Mouse (Mus musculus) MN1 (cell line): ENCODE measurements around the gene Ptrh2.
A peak's percentile ranks its signal among the peaks of the same experiment; 100 is the strongest.

Source experiments
- DNase-seq: peaks from one replicate; pipeline ENCODE4 v3.0.0-alpha.2; 2016; ENCODE audit warnings: low spot score

Gene Ptrh2

DNA sequence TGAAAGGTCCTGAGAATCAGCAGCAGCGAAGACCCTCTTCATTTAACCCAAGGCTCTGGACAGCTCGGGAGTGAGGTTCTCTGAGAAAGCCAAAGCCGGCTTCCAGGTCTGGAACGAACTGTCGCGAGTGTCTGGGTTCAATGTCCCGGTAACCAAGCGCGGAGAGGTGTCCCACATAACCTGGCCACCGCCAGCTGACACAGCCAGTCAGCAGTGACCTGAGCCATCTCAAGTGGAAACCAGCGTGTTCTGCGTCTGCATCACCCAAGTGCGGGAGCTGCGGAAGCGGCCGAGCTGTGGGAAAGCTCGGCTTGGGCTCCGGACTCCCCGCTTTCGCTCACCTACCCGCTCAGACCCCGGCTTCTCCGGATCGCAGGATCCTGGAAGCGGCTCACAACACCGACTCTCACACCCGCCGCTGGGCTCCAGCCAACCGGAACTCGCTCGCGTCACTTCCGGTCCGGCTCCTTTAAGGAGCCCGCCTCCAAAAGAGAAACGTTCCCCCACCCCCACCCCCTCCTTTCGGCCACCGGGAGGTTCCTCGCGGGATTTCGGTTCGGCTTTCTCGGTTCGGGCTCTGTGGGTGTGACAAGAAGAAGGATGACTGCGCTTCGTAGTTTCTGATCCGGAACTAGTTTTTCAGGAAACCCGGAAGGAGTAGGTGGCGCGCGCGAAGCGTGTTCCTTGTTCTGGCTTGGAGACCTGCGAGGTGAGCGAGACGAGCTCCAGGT is at the start of gene Ptrh2, which contains the start of gene Vmp1:
Gene Ptrh2, plus strand, starts transcription at position 591 of the 731 bp plus-strand sequence.
Gene Vmp1, minus strand, starts transcription at position 442 of the 731 bp plus-strand sequence.
- peak; percentile 97 for DNase-seq

DNA sequence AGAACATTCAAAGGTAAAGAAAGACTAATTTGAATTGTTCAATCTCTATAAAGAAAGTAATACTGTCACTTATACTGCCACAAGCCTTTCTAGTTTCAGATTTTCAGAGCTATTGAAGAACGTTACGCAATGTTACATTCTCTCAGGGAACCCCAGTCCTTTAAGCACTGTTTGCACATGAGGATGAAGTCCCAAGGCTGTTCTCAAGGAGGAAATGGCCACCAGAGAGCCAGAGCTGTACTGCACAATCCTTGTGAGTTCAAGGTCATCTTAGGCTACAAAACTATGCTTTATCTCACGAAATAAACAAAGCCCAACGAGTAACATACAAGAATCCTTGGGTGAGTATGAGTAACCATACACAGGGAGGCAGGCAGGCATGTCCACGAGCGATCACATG is 49.4 kb upstream of the Ptrh2 start:
- DNase-seq = no peak

DNA sequence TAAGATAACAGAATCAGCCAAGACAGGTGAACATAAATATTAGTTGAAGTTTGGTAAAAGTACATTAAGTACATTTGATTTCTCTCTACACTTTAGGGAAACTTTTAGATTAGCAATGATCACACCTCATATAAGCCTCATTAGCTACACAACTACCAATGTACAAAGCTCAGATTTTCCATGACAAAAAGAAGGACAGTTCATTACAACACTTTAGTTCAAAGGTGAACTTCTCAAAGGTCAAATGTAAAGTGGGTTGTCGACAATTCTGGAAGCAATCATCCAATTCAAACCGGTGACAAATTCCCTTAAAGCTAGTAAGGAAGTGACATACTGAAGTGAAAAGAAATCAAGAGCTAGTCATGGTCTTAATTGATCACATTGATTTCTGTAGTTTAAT is 46.1 kb upstream of the Ptrh2 start:
- no peak for DNase-seq

DNA sequence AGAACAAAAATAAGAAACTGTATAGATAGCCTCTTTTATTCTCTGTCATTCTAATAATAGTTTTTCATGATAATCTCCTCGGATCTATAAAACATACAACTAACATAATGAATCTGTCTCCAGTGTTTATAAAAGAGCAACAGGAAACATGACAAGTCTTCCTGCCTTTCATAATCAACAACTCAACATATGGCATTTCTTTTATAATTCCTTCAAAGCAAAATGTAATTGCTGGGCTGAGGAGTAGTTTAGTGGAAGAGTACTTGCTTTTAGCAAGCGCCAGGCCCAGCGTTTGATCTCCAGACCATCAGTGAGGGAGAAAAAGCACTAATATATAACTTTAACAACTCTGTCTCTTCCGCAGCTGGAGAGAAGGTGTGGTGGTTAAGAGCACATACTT is 42.1 kb upstream of the Ptrh2 start:
- no peak for DNase-seq

DNA sequence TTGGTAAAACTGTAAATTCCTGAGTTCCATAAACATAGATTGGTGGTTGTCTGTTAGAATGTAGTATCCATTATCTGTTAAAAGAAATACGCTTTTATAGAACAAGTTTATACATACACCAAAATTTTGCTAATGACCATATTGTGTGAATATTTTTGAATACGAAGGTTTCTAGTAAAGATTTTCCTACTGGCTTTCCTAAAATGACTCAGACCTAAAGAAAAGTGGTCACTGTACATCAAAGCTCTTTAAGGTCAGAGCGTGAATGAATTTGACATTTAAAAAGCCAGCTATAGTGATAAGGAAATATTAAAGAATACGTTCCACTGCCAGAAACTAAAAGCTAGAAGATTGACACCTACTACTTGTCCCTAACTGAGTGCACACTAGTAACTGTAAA is 39.2 kb upstream of the Ptrh2 start:
- no peak for DNase-seq

DNA sequence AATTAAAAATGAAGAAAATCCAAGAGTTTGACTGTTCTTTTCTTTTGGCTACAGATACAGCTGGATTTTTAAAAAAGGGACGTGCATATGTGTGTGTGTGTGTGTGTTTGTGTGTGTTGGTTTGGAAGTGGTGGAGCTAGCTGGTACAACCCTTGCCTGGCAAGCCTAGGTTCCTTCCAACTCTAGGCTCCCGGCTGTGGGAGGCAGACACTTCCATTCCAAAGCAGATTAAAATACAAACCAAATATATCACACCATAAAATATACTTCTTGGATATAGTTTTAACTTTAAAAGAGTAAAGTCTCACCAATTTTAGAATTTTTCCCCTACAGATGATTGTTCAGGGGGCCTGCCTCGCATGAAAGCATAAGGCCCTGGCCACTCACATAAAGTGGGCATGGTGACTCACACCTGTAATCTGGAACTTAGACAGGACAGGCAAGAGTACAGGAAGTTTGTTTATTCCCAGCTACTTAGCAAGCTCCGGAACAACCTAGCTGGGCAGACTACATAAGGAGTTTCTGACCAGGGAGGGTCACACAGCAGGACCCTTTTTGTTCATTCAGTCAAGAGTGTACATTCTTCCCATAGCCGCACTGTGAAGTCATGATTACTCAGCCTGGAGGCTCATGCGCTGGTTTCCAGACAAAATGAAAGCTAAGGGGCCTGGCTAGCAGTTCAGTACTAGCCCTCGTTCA is 37.5 kb upstream of the Ptrh2 start:
- no peak for DNase-seq

DNA sequence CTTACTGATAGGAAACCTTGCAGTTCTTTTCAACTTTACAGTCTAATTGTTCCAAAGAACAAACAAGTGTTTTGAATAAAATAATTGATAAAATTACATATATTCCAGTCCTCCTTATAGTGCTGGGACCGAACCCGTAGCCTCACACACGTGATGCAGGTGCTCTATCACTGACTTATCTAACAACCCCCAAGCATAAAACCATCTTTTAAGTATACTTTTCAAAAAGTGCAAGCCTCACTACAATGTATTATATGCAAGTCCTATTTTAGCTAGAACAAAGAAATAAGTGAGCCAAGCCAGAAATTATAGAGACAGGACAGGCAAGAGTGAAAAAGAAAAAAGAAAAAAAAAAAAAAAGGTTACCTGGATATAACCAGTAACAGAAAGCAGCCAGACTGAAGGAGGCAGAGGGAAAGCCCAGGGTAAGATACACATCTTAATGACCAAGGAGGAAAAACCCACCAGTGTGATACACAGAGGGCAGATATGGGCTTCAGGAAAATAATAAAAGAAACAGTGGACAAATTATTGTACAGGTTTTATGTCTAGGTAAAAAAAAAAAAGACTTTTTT is 36.8 kb upstream of the Ptrh2 start:
- no peak for DNase-seq

DNA sequence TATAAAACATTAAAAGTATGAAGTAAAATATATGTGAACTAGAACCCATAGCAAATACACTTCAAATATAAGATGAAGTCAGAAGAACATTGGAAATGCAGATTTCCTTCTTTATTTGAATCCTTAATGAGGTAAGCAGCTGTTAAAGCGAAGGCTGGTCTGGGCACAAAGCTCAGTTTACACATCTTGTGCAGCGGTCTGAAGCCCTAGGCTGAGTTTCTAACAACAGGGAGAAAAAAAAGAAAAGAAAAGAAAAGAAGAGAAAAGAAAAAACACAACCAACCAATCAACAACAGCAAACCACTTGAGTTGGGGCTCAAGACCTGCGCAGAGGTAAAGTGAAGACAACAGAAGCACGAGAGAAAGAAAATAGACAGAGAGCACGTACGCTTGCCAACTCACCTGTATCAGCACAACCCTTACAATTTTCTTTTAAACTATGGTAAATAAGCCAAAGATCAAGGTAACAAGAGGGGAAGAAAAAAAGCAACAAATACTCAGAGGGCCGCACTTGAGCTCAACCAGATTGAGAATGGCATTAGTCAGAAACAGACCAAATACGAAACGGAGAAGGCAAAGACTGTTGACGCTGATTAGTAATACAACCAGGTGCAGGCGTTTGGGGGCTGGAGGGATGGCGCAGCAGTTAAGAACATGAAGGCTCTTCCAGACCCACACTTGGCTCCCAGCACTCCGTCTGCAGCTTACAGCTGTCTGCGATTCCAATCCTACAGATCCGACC is 35.9 kb upstream of the Ptrh2 start:
- DNase-seq = no peak

DNA sequence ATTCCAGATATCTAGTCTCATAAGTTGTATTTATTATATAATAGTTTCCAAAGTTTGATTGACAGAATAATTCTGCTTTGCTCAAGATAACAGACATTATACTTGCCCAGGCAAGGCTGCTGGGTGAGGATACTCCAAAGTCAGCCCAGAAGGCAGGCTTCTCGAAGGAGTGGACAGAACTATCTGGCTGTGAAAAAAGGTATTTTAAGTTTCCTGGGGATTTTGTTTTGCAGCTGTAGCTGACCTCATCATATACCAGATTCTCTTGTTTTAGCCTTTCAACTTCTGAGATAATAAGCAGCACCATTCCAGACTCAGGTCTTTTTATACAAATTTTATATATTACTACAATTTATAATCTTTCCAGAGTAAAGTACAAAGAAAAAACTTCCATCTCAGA is 34.2 kb upstream of the Ptrh2 start:
- no peak for DNase-seq

DNA sequence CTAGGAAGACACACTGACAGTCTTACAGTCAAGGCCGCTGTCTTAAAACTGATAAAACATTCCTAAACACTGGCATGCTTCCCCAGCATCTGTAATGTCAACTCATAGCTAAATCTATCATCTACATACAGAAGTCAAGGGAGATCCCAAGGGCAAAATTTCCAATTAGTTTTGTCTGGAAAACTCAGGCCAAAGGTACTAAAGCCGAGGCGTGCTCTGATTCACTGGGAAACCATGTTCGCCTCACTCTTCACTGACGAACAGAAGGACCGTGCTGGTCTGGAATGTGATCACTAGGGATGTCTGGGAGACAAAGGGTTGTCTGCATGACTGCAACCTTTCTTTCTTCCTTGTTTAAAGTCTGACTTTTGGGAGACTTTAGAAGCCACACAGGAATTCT is 33.1 kb upstream of the Ptrh2 start:
- no peak for DNase-seq

DNA sequence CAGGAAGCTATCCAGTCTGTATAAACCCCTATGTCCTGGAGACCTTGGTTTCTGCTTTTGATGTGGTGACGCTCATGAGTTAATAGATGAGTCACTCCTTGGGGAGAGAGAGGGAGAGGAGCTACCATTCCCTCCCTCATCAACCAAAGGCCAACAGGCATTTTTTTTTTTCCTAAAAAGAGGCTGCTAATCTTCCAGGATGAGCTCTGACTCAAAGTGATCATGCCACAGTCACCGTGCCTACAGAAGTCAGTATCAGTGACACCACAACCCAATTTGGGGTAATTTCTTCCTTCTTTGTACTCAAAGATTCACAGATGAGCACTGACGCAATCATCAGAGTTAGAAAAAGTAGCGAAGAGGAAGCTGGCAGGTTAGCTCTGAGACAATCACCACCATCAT is 31.2 kb upstream of the Ptrh2 start:
- peak; percentile 61 for DNase-seq

DNA sequence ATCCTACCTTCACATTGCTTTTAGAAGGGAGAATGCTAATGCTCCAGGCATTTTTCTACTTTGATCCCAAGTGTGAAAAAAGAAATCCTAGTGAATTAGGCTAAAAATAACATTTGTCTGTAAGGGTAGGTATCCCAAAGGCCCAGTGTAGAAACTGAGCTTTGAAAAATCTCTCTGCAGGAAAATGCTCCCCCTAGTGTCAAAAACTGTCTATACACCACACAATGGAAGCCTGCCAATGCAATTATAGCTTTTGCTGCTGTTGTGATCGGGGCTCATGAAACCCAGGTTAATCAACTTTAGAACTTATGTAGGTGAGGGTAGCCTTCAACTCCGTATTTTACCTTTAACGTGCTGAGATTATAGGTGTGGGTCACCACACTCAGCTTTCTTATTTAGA is 30.3 kb upstream of the Ptrh2 start:
- peak; percentile 76 for DNase-seq

DNA sequence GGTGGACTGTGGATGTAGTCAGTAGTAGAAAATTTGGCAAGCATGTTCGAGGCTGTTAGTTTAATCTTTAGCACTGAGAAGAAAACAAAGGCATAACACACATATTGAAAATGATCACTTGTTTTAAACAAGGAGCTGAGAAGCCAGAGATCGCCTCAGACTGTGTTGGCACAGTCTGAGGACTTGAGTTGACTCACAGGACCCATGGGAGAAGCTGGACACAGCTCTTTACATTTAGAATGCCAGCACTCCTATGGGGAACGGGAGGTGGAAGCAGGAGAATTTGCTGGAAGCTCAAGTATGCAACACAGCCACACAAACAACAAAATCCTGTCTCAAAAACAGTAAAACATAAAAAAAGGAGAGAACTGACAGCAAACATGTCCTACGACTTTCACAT is 29.7 kb upstream of the Ptrh2 start:
- DNase-seq = no peak

DNA sequence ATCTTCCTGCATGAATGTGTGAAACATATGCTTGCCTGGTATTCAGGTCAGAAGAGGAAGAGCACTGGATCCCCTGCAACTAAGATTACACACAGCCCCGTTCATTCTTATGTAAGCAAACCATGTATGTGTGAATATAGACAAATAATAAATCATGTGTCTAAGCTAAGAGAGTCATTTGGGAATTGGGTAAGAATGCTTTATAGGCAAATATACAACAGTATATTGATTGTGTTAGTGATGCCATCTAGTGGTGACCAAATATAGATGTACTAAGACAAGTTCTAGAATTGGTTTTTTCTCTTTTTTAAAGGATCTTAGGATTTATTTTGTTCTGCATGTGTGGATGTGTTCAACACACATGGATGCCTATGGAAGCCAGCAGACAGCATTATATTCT is 28.1 kb upstream of the Ptrh2 start:
- peak; percentile 61 for DNase-seq

DNA sequence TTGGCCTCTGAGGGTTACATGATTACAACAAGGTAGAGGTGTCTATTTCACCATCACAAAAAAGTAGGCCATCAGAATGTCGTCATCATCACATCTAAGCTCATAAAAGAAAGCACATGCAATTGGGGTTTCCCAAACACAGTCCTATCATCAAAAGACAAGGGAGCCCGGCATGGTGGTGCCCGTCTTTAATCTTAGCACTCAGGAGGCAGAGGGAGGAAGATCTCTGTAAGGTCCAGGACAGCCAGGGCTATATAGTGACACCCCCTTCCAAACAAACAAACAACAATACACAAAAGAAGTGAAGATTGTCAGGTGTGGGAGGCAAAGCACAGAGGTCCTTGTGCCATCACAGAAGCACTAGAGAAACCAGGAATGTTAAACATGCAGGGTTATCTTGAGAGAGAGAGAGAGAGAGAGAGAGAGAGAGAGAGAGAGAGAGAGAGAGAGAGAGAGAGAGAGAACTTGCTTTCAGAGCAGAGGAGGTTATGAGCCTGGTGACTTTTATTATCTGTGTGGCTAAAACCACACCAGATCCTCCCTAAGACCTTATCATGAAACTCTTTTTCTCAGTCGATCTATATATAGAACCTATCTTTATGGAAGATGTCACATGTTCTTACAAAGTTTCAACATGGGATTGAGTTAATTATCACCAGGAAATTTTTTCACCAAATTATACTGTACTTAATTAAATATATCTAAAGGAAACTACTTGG is 26.8 kb upstream of the Ptrh2 start:
- no peak for DNase-seq

DNA sequence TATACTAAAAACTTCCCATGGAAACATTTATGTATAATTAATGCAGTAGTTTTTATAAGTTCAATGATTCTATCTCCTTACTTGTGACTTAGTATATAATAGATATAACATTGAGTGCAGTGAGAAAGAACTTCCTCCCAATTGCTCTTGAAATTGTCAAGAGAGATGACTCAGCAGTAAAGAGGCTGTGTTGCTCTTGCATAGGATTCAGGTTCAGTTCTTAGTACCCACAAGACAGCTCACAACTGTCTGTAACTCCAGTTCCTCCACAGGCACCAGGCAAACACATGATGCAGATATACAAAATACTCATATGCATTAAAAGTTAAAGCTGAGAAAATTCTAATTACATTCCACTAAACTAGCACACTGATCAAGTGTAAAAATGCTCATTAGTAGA is 25.9 kb upstream of the Ptrh2 start:
- DNase-seq = no peak

DNA sequence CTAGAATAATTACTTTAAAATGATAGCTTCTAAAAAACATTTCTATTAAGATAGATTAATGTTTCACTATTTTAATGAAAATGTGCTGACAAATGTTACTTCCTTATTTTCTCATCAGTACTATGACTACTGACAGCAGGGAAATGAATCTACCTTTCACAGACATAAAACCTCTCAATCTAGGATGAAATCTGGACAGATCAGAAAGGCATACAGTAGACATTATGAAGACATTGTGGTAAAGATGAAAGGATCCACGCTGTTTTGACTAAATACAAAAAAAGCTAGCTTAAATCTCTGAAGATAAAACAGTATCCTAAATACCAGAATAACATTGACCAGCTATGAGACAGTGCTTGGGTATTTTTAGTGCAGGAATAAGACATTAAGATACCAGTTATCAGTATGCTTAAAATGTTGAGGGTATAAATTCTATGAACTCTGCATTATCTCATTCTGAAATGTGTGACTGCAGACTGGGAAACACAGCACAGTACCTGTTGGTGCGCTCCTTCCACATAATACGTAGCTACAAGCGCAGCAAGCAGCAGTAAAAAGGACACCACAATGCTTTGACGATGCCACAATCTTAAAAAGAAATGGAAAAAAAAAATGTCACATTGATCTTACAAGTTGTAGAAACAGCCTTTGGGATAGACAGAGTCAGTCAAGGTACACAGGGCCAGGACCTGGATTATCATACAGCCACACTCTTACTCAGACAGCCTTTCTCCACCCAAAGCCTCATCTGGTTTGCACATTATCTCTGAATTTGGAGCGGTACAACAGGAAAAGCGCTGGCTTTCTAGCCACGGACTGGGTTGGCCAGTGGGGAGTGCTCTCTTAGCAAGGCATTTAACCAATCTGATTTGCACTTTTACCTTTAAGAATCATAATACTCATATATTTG is 20.5 kb upstream of the Ptrh2 start:
- no peak for DNase-seq

DNA sequence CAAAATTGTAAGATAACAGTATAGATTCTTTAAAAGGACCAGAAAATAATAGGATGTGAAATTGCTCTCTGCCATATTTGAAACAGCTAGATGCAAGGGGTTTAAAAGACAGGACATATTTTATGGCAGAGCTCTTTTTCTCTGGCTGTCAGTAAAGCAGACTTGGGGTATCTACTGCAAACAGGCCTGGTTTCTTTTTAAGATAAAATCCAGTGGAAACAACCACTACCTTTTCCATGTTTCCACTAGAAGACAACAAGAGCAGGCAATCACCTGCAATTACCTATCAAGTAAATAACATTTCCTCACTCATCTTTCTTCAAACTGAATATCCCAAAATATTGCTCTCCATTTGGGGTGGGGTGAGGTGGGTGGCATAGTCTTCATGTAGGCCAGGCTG is 19.8 kb upstream of the Ptrh2 start:
- no peak for DNase-seq

DNA sequence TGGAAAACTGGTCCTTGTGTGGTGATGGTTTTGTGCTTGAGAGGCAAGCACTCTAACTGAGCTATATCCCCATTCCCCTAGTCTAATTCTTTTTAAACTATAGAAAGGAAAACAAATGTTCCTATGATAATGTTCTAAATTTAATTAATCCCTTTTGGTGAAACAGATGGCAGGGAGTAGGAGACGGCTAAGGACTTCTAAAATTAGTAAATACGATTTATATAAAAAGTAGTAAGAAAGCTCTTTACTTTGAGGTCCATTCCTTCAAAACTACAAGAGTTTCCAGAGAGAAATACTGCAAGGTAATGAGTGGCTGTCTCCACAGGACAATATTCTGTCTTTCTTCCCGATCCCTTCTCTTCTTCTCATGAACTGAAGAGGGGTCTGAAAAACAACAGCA is 19.4 kb upstream of the Ptrh2 start:
- DNase-seq = no peak

DNA sequence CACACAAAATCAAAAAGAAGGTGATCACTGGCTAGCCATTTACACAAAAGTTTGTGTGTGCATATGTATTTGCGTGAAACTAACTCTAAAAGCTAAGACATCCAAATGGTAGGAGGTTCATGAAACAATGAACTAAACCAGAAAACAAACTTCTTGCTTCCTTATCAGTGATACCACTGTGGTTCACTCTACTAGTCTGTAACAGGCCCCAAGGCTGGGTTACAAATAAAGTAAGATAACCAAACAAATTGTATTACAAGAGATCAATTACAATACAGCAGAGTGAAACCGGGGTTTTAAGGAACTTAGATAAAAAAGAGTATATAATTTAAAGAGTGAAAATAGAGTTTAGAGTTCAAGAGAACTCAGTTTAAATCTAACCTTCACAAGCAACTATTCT is 16.2 kb upstream of the Ptrh2 start:
- no peak for DNase-seq

DNA sequence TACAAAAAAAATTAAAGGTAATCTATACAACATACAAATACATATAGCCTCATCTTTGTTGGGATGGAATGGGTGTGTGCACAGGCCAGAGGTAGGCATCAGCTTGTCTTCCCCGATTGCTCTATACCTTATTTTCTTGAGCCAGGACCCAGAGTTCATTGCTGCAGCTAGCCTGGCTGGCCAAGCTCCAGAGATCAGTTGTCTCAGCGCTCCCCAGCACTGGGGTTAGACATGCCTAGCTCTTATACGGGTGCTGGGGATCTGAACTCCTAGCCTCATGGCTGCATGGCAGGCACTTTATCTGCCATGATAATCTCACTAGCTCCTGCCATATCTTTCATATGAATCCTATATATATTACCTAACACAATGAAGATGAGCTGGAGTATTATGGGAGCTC is 15.6 kb upstream of the Ptrh2 start:
- DNase-seq = no peak
